Mouse (Mus musculus): ENCODE data around the gene Syn3. TPM values are rescaled to one million over a fixed set of nuclear protein-coding genes. Genes with fewer than 3 reads are reported as not detected.

Gene Syn3
- polyA plus RNA-seq, 1 experiment from 2014 or later = 4.0 TPM

DNA sequence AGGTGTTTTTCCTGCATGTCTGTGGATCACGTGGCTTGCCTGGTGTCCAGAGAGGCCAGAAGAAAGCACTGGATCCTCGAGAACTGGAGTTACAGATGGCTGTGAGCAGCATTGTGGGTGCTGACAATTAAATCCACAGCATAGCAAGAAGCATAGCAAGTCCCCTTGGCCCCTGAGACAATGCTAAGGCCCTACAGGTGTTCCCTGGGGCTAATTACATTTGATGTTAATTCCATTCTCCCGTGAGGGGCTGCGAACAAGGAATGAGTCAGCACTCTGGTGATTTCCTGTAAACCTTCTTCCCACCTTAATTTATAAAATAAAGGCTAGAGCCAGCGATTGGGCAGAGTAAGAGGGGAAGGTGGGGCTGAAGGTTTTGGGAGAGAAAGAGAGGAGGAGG lies 479.9 kb downstream of the Syn3 start:
- no peak for ATAC-seq (ENCODE audit: insufficient read depth, low FRiP score)
- no peaks in the 10 kb centered on the region for H3K27me3 ChIP-seq (ENCODE audit: control insufficient read depth, insufficient read depth, low read length)
- no peak overlapping the region for H3K4me2 ChIP-seq (ENCODE audit: low read depth, low read length)
- H3K4me1 ChIP-seq (ENCODE audit: control insufficient read depth, insufficient read depth, low read length) = peaks cover 2% of the 10 kb centered on the region; the same call in 1 of the 2 replicates
- H3K9me3 ChIP-seq (replicated peaks; ENCODE audit: control insufficient read depth, low read length) = no peaks in the 10 kb centered on the region
- no peak overlapping the region for H3K27ac ChIP-seq (ENCODE audit: low read length)
- 37% methylated on average over 5 of the region's 5 CpGs for WGBS
- H3K9ac ChIP-seq (ENCODE audit: low read length) = no peak overlapping the region
- H3K4me3 ChIP-seq (replicated peaks; ENCODE audit: low read length) = no peak overlapping the region
- no peaks in the 10 kb centered on the region for H3K36me3 ChIP-seq (ENCODE audit: control insufficient read depth, insufficient read depth, low read length)

DNA sequence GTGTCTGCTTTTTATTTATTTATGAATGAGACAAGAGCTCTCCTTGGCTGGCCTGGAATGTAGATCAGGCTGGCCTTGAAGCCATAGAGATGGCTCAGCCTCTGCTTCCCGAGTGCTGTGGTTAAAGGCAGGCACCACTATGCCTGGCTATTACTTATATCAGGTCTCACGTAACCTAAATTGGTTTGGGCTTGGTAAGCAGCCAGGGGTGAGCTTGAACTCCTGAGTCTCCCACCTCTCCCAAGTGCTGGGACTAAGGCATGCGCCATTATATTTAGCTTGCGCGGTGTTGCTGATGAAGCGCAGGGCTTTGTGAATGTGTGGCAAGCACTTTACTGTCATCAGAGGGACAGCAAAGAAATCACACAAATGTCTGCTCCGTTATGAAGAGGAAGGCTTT lies 480.9 kb downstream of the Syn3 start:
- 86% methylated on average over 7 of the region's 7 CpGs for WGBS

DNA sequence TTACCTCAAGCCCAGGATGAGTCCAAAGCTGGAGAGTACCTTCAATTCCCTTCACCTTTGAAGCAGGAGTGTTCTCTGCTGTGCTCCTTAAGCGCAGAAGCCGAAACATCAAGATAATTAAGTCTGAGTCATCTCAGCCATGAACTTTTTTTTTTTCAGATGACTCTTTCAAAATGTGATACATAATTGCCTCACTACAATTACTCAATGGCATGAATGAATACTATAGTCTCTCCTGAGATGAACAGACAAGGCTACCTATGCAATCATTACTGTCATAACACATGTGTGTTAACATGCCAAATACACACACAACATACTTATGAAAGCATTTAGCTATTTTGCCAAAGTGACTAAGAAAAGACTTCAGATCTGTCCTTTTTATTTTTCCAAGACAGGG lies 486.9 kb downstream of the Syn3 start, which contains the start of gene Bpifc:
Bpifc (minus strand) TSS at position 115 of the 400 bp plus-strand sequence.
- Histone ChIP-seq H3K9ac (ENCODE audit: low read length) (no peak within 1 kb of the TSS), H3K4me2 (ENCODE audit: low read depth, low read length) (no peak within 1 kb of the TSS), H3K27ac (ENCODE audit: low read length) (peak within 1 kb of the TSS; percentile 21; the same call in 1 of the 2 replicates), H3K27me3 (ENCODE audit: control insufficient read depth, insufficient read depth, low read length) (no peaks in the 10 kb centered on the region), H3K9me3 (replicated peaks; ENCODE audit: control insufficient read depth, low read length) (no peaks in the 10 kb centered on the region), H3K36me3 (ENCODE audit: control insufficient read depth, insufficient read depth, low read length) (no peaks in the 10 kb centered on the region), H3K4me3 (replicated peaks; ENCODE audit: low read length) (no peak within 1 kb of the TSS), H3K4me1 (ENCODE audit: control insufficient read depth, insufficient read depth, low read length) (no peaks in the 10 kb centered on the region)
- 91% methylated on average over 2 of the region's 2 CpGs for WGBS
- no peak for ATAC-seq (ENCODE audit: insufficient read depth, low FRiP score)

More for the DNA sequence above, 480.9 kb downstream of the Syn3 start:
- Histone ChIP-seq H3K4me3 (replicated peaks; ENCODE audit: low read length) (no peak overlapping the region), H3K36me3 (ENCODE audit: control insufficient read depth, insufficient read depth, low read length) (no peaks in the 10 kb centered on the region), H3K9ac (ENCODE audit: low read length) (no peak overlapping the region), H3K27ac (ENCODE audit: low read length) (no peak overlapping the region), H3K27me3 (ENCODE audit: control insufficient read depth, insufficient read depth, low read length) (no peaks in the 10 kb centered on the region), H3K4me1 (ENCODE audit: control insufficient read depth, insufficient read depth, low read length) (0 out of 2 replicates have a peak, but pooled peaks cover under 1% of the 10 kb centered on the region), H3K9me3 (replicated peaks; ENCODE audit: control insufficient read depth, low read length) (no peaks in the 10 kb centered on the region), H3K4me2 (ENCODE audit: low read depth, low read length) (no peak overlapping the region)
- ATAC-seq (ENCODE audit: insufficient read depth, low FRiP score) = no peak

DNA sequence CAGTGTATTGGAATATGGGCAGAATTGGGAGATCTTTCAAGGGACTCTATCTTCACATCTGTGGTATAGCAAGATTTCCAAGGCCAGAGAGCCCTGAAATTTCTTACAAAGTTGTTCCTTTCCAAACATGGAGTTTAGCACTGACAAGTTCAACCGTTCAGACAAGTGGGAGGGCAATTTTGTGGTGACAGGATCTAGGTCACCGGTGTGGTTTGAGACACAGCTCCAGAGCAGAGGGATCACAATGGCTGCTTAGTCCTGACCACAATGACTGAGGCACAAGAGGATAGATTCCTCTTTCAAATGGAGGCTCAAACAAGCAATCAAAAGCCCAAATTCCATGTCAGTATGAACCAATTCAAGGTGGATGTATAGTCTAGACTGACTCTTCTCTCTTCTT lies 487.5 kb downstream of the Syn3 start:
- Histone ChIP-seq H3K4me1 (ENCODE audit: control insufficient read depth, insufficient read depth, low read length) (no peaks in the 10 kb centered on the region), H3K9me3 (replicated peaks; ENCODE audit: control insufficient read depth, low read length) (no peaks in the 10 kb centered on the region), H3K4me3 (replicated peaks; ENCODE audit: low read length) (no peak overlapping the region), H3K36me3 (ENCODE audit: control insufficient read depth, insufficient read depth, low read length) (no peaks in the 10 kb centered on the region), H3K9ac (ENCODE audit: low read length) (no peak overlapping the region), H3K27ac (ENCODE audit: low read length) (peak overlapping the region; percentile 21; the same call in 1 of the 2 replicates), H3K4me2 (ENCODE audit: low read depth, low read length) (no peak overlapping the region), H3K27me3 (ENCODE audit: control insufficient read depth, insufficient read depth, low read length) (no peaks in the 10 kb centered on the region)
- ATAC-seq (ENCODE audit: insufficient read depth, low FRiP score) = no peak
- WGBS = 79% methylated on average over 2 of the region's 2 CpGs

DNA sequence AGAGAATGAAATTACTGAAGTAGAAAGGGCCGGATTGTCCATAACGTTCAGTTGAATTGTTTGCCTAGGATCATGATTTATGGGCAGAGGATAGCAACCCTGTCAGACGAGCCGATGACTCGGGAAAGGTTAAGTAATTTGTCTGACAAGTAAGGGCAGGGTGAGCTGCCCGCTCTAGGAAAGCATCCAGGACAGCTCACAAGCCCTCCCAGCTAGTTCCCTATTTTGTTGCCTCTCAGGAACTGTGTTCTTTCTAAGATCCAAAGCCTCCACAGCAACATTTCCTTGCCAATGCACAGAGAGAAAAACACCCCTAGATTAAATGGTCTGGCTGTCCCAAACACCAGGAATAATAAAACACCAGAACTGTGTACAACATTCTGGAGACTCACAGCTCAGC lies 488.1 kb downstream of the Syn3 start:
- H3K4me3 ChIP-seq (replicated peaks; ENCODE audit: low read length) = no peak overlapping the region
- WGBS = 5% methylated on average over 6 of the region's 6 CpGs
- no peaks in the 10 kb centered on the region for H3K27me3 ChIP-seq (ENCODE audit: control insufficient read depth, insufficient read depth, low read length)

DNA sequence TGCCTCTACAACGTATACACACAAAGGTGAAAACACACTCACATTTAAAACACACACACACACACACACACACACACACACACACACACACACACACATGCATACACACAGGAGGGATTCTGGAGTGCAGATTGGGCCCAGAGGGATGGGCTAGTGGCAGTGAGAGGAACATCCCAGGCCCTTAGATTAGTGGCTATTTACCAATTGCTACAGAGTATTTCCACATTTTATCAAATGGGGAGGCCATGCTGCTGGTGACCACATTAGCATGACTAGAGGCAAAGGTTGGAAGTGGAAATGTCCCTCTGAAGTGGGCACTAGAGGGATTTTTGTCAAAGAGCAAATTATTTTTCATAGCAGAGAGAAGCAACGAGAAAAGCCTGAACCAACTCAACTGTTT lies 489.0 kb downstream of the Syn3 start:
- no peak for ATAC-seq (ENCODE audit: insufficient read depth, low FRiP score)
- Histone ChIP-seq H3K27ac (ENCODE audit: low read length) (no peak overlapping the region), H3K36me3 (ENCODE audit: control insufficient read depth, insufficient read depth, low read length) (no peaks in the 10 kb centered on the region), H3K9ac (ENCODE audit: low read length) (no peak overlapping the region), H3K4me3 (replicated peaks; ENCODE audit: low read length) (no peak overlapping the region), H3K9me3 (replicated peaks; ENCODE audit: control insufficient read depth, low read length) (no peaks in the 10 kb centered on the region), H3K27me3 (ENCODE audit: control insufficient read depth, insufficient read depth, low read length) (no peaks in the 10 kb centered on the region), H3K4me2 (ENCODE audit: low read depth, low read length) (no peak overlapping the region), H3K4me1 (ENCODE audit: control insufficient read depth, insufficient read depth, low read length) (no peaks in the 10 kb centered on the region)
- 76% methylated on average over 2 of the region's 2 CpGs for WGBS

More for the DNA sequence above, 488.1 kb downstream of the Syn3 start:
- H3K9me3 ChIP-seq (replicated peaks; ENCODE audit: control insufficient read depth, low read length) = no peaks in the 10 kb centered on the region
- ATAC-seq (ENCODE audit: insufficient read depth, low FRiP score) = no peak
- no peaks in the 10 kb centered on the region for H3K4me1 ChIP-seq (ENCODE audit: control insufficient read depth, insufficient read depth, low read length)
- H3K27ac ChIP-seq (ENCODE audit: low read length) = no peak overlapping the region
- no peak overlapping the region for H3K4me2 ChIP-seq (ENCODE audit: low read depth, low read length)
- no peak overlapping the region for H3K9ac ChIP-seq (ENCODE audit: low read length)
- H3K36me3 ChIP-seq (ENCODE audit: control insufficient read depth, insufficient read depth, low read length) = no peaks in the 10 kb centered on the region

DNA sequence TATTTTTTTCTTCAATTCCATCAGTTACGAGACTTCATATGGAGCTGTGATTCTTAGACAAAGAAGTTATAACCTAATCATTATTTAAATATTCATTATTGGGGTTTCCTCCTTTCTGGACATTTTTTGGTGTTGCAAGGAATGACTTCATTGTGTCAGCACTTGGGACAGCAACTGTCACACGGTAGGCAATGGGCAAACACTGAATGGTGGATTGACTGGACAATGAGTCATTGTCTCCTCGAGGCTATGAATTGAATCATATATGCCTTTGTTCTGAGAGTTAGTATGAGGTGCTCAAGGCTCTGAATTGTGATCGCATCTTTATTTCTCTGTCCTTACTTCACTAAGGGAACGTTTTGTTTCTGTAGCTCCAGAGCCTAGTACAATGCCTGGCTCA lies 492.2 kb downstream of the Syn3 start:
- Histone ChIP-seq H3K36me3 (ENCODE audit: control insufficient read depth, insufficient read depth, low read length) (no peaks in the 10 kb centered on the region), H3K4me1 (ENCODE audit: control insufficient read depth, insufficient read depth, low read length) (no peaks in the 10 kb centered on the region), H3K4me2 (ENCODE audit: low read depth, low read length) (no peak overlapping the region), H3K4me3 (replicated peaks; ENCODE audit: low read length) (no peak overlapping the region), H3K27ac (ENCODE audit: low read length) (no peak overlapping the region), H3K9me3 (replicated peaks; ENCODE audit: control insufficient read depth, low read length) (no peaks in the 10 kb centered on the region), H3K27me3 (ENCODE audit: control insufficient read depth, insufficient read depth, low read length) (no peaks in the 10 kb centered on the region), H3K9ac (ENCODE audit: low read length) (no peak overlapping the region)
- ATAC-seq (ENCODE audit: insufficient read depth, low FRiP score) = no peak
- WGBS = 73% methylated on average over 5 of the region's 5 CpGs

Other genes with a start within 250 kb of the Syn3 start
- 76.1 and 80.6 TPM in 2 replicates for gene Timp3, start 198.5 kb downstream of the Syn3 start, polyA plus RNA-seq (2015; fragmentation: Nextera tagmentation; extraction: Ambion mirVana)
- gene Hsp90b1, start 206.6 kb upstream of the Syn3 start, polyA plus RNA-seq (2015; fragmentation: Nextera tagmentation; extraction: Ambion mirVana) = 669 and 693 TPM in 2 replicates
- gene Ttc41, start 206.9 kb upstream of the Syn3 start, polyA plus RNA-seq (2015; fragmentation: Nextera tagmentation; extraction: Ambion mirVana) = 0.79 and 1.1 TPM in 2 replicates

Data from stomach, embryonic 16.5 days (tissue).